Mouse (Mus musculus) heart, postnatal 0 days (tissue): ENCODE measurements at regions not wholly inside any gene's neighbourhood (a gene's known extent, or its start where the extent isn't known, plus 50 kb on each side); places are given as distances from the start of the nearest gene placed in this dataset.

Experiments
- ATAC-seq: fragments of 200-750 bp; cut with Nextera tagmentation; 2 replicates; pipeline ENCODE4 v1.8.0; 2017; ENCODE audit warnings: low read depth, moderate number of reproducible peaks, moderate library complexity; ENCODE audit not compliant: insufficient read depth
- DNase-seq: peaks from one replicate; pipeline ENCODE4 v3.0.0-alpha.2; 2016; ENCODE audit warnings: low spot score
- H3K27ac ChIP-seq: fragments of 300-500 bp; sonication (generic); 2 replicates; pipeline ENCODE4 v1.5.1; 2014; ENCODE audit warnings: low read depth, mild to moderate bottlenecking
- H3K27me3 ChIP-seq: fragments of 300-500 bp; sonication (generic); 2 replicates; pipeline ENCODE4 v1.6.1; 2014; ENCODE audit warnings: low read length, mixed read lengths; ENCODE audit not compliant: control insufficient read depth, insufficient read depth
- H3K36me3 ChIP-seq: fragments of 300-500 bp; sonication (generic); replicated peaks from 2 replicates; pipeline ENCODE4 v1.6.1; 2014; ENCODE audit warnings: low read length, mixed read lengths; ENCODE audit not compliant: control insufficient read depth, insufficient read depth
- H3K4me1 ChIP-seq: fragments of 300-500 bp; sonication (generic); 2 replicates; pipeline ENCODE4 v1.6.1; 2014; ENCODE audit warnings: antibody characterized with exemption; ENCODE audit not compliant: control insufficient read depth, insufficient read depth
- H3K4me2 ChIP-seq: fragments of 300-500 bp; sonication (generic); 2 replicates; pipeline ENCODE4 v1.6.1; 2014; ENCODE audit warnings: low read depth, mild to moderate bottlenecking, low read length, moderate library complexity
- H3K4me3 ChIP-seq: fragments of 300-500 bp; sonication (generic); 2 replicates; pipeline ENCODE4 v1.5.1; 2014; ENCODE audit warnings: low read depth, low read length
- H3K9ac ChIP-seq: fragments of 300-500 bp; sonication (generic); replicated peaks from 2 replicates; pipeline ENCODE4 v1.6.1; 2014; ENCODE audit warnings: low read depth, low read length, mixed read lengths
- H3K9me3 ChIP-seq: fragments of 300-500 bp; sonication (generic); replicated peaks from 2 replicates; pipeline ENCODE4 v1.6.1; 2016; ENCODE audit warnings: low read length; ENCODE audit not compliant: control insufficient read depth
- CTCF ChIP-seq: IDR thresholded peaks from 2 replicates; pipeline ENCODE4 v1.5.1; 2016; ENCODE audit warnings: antibody characterized with exemption, control low read depth, low read depth
- EP300 ChIP-seq: IDR thresholded peaks from 2 replicates; pipeline ENCODE4 v1.6.1; 2016; ENCODE audit warnings: antibody characterized with exemption, low read depth
- WGBS: fragments of 180-500 bp; shearing (Covaris S2); extraction: QIAGEN DNeasy Blood & Tissue Kit; methylation state at CpG from one replicate; pipeline ENCODE4 v1.1.7; 2014; 5-methylcytosine and 5-hydroxymethylcytosine counted together

DNA sequence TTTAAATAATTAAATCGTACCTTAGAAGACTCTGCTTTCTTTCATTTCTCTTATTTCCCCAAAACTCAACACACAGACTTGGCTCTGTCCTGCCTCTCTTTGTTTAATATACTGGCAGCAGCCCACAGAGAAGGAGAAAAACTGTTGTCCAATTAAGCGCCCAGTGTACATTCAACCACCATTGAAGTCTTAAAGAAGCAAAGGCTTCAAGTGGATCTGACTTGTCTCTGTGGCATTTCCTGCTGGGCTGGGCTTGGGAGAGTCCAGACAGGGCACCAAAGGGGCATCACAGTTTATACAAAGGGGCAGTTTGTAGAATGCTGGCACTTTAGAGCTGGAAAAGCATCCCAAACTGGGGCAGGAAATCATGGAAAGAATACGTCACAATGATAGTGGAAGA is 340.9 kb upstream of the Pik3r1 start:
- WGBS: 77% methylated on average over 3 of the region's 3 CpGs
- H3K4me3 ChIP-seq: no peak overlapping the region
- H3K36me3 ChIP-seq: no peaks in the 10 kb centered on the region
- H3K9ac ChIP-seq: no peak overlapping the region
- no peak for DNase-seq
- no peak overlapping the region for H3K27ac ChIP-seq
- no peak for TF ChIP-seq EP300
- no peaks in the 10 kb centered on the region for H3K4me1 ChIP-seq
- H3K4me2 ChIP-seq: no peak overlapping the region
- H3K9me3 ChIP-seq: no peaks in the 10 kb centered on the region
- no peak for ATAC-seq
- H3K27me3 ChIP-seq: no peaks in the 10 kb centered on the region

DNA sequence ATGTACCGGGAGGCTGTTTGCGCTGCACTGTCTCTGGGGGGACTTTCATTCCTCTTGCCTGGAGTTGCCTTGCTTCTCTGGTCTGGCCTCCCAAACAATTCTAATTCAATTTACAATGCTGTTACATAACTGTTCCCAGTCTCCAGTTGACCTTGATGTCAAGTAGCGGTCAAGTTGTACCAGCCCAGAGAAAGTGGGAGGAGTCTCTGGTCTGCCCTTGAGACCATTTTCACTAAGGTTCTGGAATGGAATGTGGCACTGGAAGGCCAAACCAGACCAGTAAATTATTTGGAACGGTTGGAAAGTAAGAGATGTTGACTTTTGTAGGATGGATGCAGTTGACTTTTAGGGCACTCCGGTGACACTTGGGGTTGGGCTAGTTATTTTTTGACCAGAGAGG is 345.9 kb upstream of the Pik3r1 start:
- Histone ChIP-seq H3K4me1 (no peaks in the 10 kb centered on the region), H3K4me3 (no peak overlapping the region), H3K9ac (no peak overlapping the region), H3K4me2 (no peak overlapping the region), H3K27ac (no peak overlapping the region), H3K36me3 (no peaks in the 10 kb centered on the region), H3K9me3 (no peaks in the 10 kb centered on the region), H3K27me3 (no peaks in the 10 kb centered on the region)
- DNase-seq: no peak
- WGBS: 83% methylated on average over 5 of the region's 5 CpGs
- ATAC-seq: no peak
- TF ChIP-seq EP300: no peak
- TF ChIP-seq CTCF: no peak

DNA sequence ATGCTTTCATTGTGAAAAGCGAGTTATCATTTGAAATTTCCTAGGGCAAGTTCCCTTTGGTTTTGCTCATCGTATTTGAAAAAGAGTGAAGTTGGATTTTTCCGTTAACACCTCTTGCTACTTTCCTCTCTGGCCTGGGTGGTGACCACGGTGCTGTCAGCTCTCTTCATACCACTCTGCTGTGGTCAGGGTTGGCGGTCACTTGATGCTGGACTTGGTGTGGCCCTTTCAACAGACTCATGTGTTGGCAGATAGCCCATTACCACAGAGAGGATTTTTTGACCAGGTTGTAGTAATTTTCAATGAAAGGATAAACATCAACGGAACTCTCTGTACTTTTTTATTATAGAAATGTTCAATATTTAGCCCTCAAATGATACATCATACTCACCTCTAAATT is 354.3 kb upstream of the Pik3r1 start:
- Histone ChIP-seq H3K4me1 (no peaks in the 10 kb centered on the region), H3K4me3 (no peak overlapping the region)

DNA sequence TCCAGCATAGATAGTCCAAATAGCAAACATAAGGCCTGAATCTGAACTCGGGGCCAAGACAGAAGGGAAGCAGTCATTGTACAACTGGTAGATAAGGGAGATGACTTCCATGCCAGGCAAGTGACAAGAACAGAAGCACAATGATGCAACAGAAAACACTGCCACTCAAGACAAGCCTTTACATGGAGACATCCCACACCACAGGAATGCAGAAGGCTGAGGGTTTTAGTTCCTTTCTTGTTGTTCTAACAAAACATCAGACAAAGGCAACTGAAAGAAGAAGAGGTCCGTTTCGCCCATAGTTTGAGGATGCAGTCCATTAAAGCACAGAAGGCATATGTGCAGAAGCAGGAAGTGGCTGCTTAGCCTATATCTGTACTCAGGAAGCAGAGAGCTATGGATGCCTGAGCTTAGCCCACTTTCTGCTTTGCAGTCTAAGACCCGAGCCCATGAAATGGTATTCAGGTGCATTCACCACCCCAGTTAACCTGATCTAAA is 360.0 kb upstream of the Pik3r1 start:
- no peaks in the 10 kb centered on the region for H3K27me3 ChIP-seq
- H3K9ac ChIP-seq: no peak overlapping the region
- no peaks in the 10 kb centered on the region for H3K36me3 ChIP-seq
- H3K27ac ChIP-seq: no peak overlapping the region
- no peak for ATAC-seq
- no peaks in the 10 kb centered on the region for H3K9me3 ChIP-seq
- no peak for DNase-seq
- 70% methylated on average over 4 of the region's 4 CpGs for WGBS
- TF ChIP-seq EP300: no peak
- TF ChIP-seq CTCF: no peak
- H3K4me1 ChIP-seq: no peaks in the 10 kb centered on the region
- no peak overlapping the region for H3K4me3 ChIP-seq
- no peak overlapping the region for H3K4me2 ChIP-seq

More for the DNA sequence above, 354.3 kb upstream of the Pik3r1 start:
- no peak overlapping the region for H3K27ac ChIP-seq
- no peaks in the 10 kb centered on the region for H3K9me3 ChIP-seq
- WGBS: 82% methylated on average over 6 of the region's 6 CpGs
- no peaks in the 10 kb centered on the region for H3K27me3 ChIP-seq
- ATAC-seq (no peak), DNase-seq (no peak)
- H3K36me3 ChIP-seq: no peaks in the 10 kb centered on the region
- no peak overlapping the region for H3K9ac ChIP-seq
- TF ChIP-seq CTCF (no peak), EP300 (no peak)
- H3K4me2 ChIP-seq: no peak overlapping the region

DNA sequence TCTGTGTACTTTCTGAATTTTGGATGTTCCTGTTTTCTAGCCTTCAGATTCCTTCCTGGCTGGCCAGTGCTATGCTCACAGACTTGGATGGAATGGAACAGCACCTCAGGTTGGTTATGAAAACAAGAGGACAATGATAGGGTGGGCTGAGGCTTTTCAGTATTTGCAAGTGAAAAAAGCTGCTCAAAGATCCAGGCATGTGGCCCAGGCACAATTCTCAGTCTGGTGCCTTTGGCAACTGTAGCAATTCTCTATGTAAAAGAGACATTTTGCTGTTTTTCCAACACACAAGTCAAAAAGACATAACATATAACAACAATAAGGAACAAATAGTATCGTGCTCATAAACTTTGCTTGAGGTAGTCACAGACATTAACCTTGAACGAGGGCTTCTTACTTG is 363.4 kb upstream of the Pik3r1 start:
- no peak for TF ChIP-seq CTCF
- TF ChIP-seq EP300: no peak
- Histone ChIP-seq H3K4me2 (no peak overlapping the region), H3K9ac (no peak overlapping the region), H3K27ac (no peak overlapping the region), H3K27me3 (no peaks in the 10 kb centered on the region), H3K9me3 (no peaks in the 10 kb centered on the region), H3K4me1 (no peaks in the 10 kb centered on the region), H3K4me3 (no peak overlapping the region), H3K36me3 (no peaks in the 10 kb centered on the region)
- WGBS: 86% methylated on average over 2 of the region's 2 CpGs
- DNase-seq (no peak), ATAC-seq (no peak)

DNA sequence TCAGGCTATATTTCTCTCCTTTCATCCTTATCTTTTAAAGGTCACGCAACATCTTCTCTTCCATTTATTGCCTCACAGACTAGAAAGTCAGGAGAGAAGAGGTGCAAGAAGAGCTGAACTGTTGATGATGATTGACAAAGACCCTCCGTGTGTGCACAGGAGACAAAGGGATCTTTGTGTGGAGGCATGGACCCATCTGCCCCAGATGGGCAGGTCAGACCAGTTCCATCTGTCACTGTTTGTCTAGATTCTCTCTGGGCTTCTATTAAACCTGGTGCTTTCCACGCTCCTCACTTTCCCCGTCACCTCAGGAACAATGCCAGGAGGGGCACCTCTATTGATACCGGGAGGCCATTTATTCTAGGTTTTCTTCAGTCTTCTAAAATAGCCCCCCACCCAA is 364.1 kb upstream of the Pik3r1 start:
- 93% methylated on average over 5 of the region's 5 CpGs for WGBS
- no peak overlapping the region for H3K4me2 ChIP-seq
- TF ChIP-seq CTCF: no peak
- no peak for TF ChIP-seq EP300
- no peak overlapping the region for H3K4me3 ChIP-seq
- H3K4me1 ChIP-seq: no peaks in the 10 kb centered on the region
- no peak for ATAC-seq
- no peak overlapping the region for H3K9ac ChIP-seq
- no peaks in the 10 kb centered on the region for H3K27me3 ChIP-seq
- no peak for DNase-seq
- H3K27ac ChIP-seq: no peak overlapping the region
- no peaks in the 10 kb centered on the region for H3K36me3 ChIP-seq
- no peaks in the 10 kb centered on the region for H3K9me3 ChIP-seq
